Mouse (Mus musculus) adrenal gland, adult 8-10 months (tissue): ENCODE results near the gene Lamp1. TPM values are rescaled to one million over a fixed set of nuclear protein-coding genes. Genes with fewer than 3 reads are reported as not detected.
"Not testable (repeated sequence)": the region's sequence is repeated elsewhere in the genome, so short reads cannot be mapped to it uniquely, and the experiment has no call there.

Experiments
- DNase-seq: peaks from one replicate; pipeline ENCODE4 v3.0.0; 2022
- total RNA-seq, 4 experiments: library from RNA; stranded (reverse); gene quantifications; 2 replicates each; pipeline ENCODE4 v1.2.4; 2022

Lamp1 gene
- total RNA-seq: 100 to 1,000 TPM; 434 to 557 (median 482) TPM

- DNase-seq: peak; percentile 98
Measured at GRCm38 (mm10) chr8:13158718-13159376, at the start of gene Lamp1. Gene Lamp1 (plus strand): TSS chr8:13159161.

DNA sequence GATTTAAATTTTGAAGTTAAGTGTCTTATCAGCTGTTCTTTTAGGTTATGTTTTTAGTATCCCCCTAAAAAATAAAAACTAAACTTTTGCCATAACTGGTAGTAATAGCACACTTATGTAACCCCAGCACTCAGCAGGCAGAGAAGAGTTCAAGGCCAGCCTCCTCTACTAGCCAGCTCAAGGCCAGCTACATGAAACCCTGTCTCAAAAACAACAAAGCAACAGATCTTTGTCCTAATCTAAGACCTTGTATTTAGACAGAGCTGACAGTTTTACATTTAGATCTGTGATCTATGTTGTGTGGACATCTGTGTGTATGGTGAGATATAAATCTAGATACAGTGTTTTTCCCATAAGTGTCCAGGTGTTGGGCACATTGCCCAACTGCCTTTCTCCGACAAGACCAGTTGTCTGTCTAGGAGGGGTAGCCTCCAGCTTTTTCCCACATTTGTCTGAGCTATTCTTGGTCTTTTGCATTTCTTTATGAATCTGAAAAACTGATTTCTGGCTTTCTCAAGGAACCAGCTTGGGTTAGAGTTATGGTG, 49.5 kb upstream of the Lamp1 start:
- DNase-seq: peak; percentile 63

- no peak for DNase-seq
Measured at GRCm38 (mm10) chr8:13111917-13112316, 47.0 kb upstream of the Lamp1 start.

- DNase-seq: no peak
Measured at GRCm38 (mm10) chr8:13113232-13113631, 45.7 kb upstream of the Lamp1 start.

DNA sequence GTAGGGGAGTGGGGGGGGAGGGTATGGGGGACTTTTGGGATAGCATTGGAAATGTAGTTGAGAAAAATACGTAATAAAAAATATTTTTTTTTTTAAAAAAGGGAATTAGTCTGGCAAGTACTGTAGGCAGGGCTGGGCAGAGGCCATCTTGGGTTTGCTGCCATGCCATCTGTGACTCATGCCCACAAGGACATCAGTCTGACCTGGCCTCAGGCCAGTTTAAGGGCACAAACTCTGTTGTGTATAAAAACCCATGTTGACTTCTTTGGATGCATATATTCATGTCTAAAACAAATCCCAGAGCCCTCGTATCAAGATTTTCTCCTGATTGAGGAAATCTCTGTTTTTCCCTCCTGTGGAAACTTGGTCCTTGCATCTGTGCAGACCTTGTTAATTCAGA, 41.9 kb upstream of the Lamp1 start:
- DNase-seq: peak; percentile 80

DNA sequence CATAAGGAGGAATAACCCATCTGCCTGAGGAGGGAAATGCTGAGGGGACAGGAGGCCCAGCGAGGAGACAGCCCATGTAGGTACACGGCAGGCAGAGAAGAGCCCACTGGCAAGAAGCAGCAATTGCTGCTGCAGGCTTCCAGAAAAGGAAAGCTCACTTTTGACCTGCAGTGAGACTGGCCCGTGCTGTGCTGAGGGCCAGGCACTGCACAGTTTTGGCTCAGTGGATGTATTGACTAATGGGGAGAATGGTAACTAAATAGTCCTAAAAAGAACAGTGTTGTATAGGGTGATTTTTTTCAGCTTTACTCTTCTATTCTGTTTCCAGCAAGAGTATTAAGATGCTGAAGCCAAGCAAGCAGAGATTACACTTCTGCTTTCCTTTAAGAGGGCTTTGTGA, 40.4 kb upstream of the Lamp1 start:
- DNase-seq: no peak

DNA sequence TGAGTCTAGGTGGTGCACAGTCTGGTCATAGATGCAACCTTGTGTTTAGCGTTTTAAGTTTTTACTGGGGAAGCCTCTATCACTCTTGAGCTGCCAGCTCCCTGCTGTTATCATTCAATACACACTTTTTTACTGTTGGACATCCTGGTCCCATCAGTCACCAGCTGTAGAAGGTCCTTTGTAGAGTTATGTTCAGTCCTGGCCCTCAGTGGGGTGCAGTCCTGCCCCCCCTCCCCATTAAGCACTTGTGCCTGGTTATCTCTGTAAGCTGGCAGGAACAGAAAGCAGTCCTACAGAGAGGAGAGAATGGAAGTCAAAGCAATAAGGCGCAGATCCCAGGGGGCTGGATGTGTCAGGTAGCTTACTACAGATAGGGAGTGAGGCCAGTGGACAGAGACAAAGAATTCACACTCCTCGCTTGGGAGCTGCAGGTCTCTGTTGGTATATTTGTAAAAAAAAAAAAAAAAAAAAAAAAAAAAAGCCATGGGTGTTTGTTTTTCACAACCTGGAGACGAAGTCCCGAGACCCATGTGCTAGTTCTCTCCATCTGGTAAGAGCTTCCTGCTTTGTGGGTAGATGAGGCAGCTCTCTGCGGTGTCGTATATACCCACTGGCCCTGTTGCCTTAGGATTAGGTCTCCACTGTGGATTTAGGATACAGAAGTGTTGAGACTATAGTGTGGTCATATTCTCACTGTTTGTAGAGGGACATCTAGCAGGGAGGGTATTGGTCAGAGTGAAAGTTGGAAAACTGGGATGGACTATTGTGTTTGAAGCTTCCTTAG, 37.9 kb upstream of the Lamp1 start:
- DNase-seq: no peak

DNA sequence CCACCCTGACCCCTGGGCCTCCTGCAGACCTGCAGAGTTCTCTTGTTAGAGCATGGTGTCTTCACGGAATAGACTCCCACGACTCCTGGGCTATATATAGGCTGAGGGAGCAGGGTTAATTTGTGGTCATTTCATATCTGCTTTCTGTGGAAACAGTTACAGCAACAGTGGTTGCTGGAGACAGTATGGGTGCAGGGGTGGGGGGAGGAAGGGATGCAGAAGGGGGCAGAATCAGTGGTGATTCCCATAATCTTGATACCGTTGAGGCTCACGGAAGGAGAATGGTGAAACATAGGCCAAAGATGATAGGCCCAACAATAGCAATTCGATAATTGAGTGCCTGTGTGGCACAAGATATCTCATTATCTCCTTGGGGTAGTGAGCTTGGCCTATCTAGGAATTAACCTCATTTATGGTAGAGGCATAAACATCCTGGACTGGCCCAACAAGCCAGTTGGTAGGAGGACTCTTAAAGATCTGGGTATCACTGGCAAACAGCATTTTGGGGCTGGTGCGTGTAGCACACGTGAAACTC, 36.0 kb upstream of the Lamp1 start:
- DNase-seq: no peak

- DNase-seq: no peak
Measured at GRCm38 (mm10) chr8:13124897-13125296, 34.1 kb upstream of the Lamp1 start.

DNA sequence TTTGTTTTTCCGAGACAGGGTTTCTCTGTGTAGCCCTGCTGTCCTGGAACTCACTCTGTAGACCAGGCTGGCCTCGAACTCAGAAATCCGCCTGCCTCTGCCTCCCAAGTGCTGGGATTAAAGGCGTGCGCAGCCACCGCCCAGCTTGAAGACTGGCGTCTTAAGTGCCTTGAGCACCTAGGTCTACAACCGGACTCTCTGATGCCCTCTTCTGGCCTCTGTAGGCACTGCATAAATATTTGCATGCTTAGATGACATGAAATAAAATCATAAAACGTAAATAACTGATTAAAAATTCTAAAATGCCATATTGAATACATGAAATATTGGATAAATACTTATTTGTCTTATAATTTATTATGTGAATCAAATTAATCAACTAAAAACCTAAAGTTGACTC, 26.7 kb upstream of the Lamp1 start:
- DNase-seq: not testable (repeated sequence)

GRCm38 (mm10) chr8:13139641-13140182, 19.2 kb upstream of the Lamp1 start:
- no peak for DNase-seq

DNA sequence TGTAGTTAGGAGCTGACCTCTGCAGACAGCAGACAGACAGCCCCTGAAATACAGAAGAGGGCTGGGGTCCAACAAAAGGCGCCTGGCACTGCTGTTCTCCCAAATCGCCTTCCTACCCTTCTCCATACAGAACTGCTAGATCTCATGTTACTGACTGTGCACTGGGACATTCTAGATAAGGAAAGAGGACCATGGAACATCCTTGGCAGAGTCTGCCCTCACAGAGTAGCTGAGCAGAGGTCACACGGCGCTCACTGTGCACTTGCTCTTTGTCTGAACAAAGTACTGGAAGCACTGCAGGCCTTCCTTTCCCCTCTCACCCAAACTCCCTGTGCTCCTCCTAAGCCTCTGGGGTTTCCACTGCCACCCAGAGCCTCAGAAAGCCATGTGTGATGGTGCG, 17.3 kb upstream of the Lamp1 start:
- DNase-seq: no peak

GRCm38 (mm10) chr8:13148476-13148875, 10.5 kb upstream of the Lamp1 start:
- DNase-seq: peak; percentile 34

DNA sequence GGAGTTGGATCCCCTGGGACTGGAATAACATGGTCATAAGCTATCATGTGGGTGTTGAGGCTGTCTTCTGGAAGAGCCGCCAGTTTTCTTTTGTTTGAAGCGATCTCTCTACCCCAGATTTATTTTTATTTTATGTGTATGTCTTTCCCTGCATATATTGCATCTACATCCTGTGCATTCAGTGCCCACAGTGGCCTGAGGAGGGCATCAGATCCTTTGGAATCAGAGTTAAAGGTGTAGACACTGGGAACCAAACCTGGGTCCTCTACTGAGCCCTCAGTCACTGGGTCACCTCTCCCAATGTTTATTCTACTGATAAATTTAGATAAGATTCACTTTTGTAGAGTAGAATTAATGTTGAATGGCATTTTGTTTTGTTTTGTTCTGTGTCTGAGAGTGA, 9.7 kb upstream of the Lamp1 start:
- DNase-seq: no peak

GRCm38 (mm10) chr8:13149866-13150265, 9.1 kb upstream of the Lamp1 start:
- DNase-seq: no peak

GRCm38 (mm10) chr8:13150929-13151328, 8.0 kb upstream of the Lamp1 start:
- no peak for DNase-seq

GRCm38 (mm10) chr8:13154099-13154498, 4.9 kb upstream of the Lamp1 start:
- no peak for DNase-seq

GRCm38 (mm10) chr8:13155358-13155757, 3.6 kb upstream of the Lamp1 start:
- no peak for DNase-seq

GRCm38 (mm10) chr8:13156327-13157097, 2.4 kb upstream of the Lamp1 start:
- no peak for DNase-seq

- peak; percentile 32 for DNase-seq
Measured at GRCm38 (mm10) chr8:13159377-13159881, 468 bp downstream of the Lamp1 start.

DNA sequence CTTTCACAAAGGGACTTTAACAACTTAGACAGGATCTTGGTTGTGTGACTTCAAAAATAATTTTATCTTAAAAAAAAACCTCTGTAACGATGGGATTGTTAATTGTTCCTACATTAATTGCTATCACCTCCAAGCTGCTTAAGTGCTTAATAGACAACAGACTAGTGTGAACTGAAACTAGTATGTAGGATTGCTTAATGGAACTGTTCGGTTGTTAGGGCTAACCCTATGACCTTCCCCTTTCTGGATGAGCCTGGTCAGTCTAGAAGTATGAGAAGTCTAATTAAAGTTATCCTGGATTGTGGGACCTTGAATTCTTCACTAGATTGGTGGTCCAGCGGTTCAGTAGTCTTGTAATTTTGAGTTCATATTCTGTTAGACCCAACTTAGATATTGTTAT, 1.7 kb downstream of the Lamp1 start:
- DNase-seq: no peak

GRCm38 (mm10) chr8:13162098-13162497, 3.1 kb downstream of the Lamp1 start:
- no peak for DNase-seq
